Mouse (Mus musculus) ovary, postnatal 10 days (tissue): Measurements from ENCODE around the gene Tspo2.
A peak's percentile ranks its signal among the peaks of the same experiment; 100 is the strongest.

Experiments used
- DNase-seq: peaks from one replicate; pipeline ENCODE4 v3.0.0; 2022; ENCODE audit warnings: low spot score

Gene Tspo2

GRCm38 (mm10) chr17:48417521-48417920 is 33.8 kb downstream of the Tspo2 start:
- no peak for DNase-seq

- no peak for DNase-seq
These were observed 34.7 kb downstream of the Tspo2 start for GRCm38 (mm10) chr17:48416425-48417195.

- DNase-seq, result no peak
These were observed 35.3 kb downstream of the Tspo2 start for GRCm38 (mm10) chr17:48416011-48416410.

GRCm38 (mm10) chr17:48411241-48411640 is 40.1 kb downstream of the Tspo2 start:
- no peak for DNase-seq

GRCm38 (mm10) chr17:48410299-48410785 is 41.0 kb downstream of the Tspo2 start:
- DNase-seq, result no peak

GRCm38 (mm10) chr17:48409380-48410298 is 41.7 kb downstream of the Tspo2 start, which contains the start of the genes Nfya and Oard1:
Gene Nfya (minus strand): TSS chr17:48409906.
Gene Oard1 (plus strand): TSS chr17:48410014.
- peak; percentile 100 for DNase-seq

- peak; percentile 34 for DNase-seq
These were observed 42.6 kb downstream of the Tspo2 start for GRCm38 (mm10) chr17:48408526-48409291.

- no peak for DNase-seq
These were observed 43.3 kb downstream of the Tspo2 start for GRCm38 (mm10) chr17:48407910-48408525.

- DNase-seq, result no peak
These were observed 44.2 kb downstream of the Tspo2 start for GRCm38 (mm10) chr17:48407154-48407553.

- no peak for DNase-seq
These were observed 46.6 kb downstream of the Tspo2 start for GRCm38 (mm10) chr17:48404706-48405105.

- no peak for DNase-seq
These were observed 47.5 kb downstream of the Tspo2 start for GRCm38 (mm10) chr17:48403848-48404247.

- DNase-seq, result no peak
These were observed 48.6 kb downstream of the Tspo2 start for GRCm38 (mm10) chr17:48402751-48403150.

- DNase-seq, result no peak
These were observed 49.6 kb downstream of the Tspo2 start for GRCm38 (mm10) chr17:48401710-48402109.
